Mouse (Mus musculus) frontal cortex, postnatal 10 days (tissue): ENCODE data around the gene Naa80.
A peak's percentile ranks its signal among the peaks of the same experiment; 100 is the strongest.

ENCODE experiments used
- DNase-seq, 2 experiments: peaks; one replicate each; pipeline ENCODE4 v3.0.0; 2022; ENCODE audit warnings: low spot score in 2 of 2, mixed read lengths in 1 of 2

Naa80 gene

GRCm38 (mm10) chr9:107633091-107633660 lies 54.5 kb downstream of the Naa80 start:
- DNase-seq, result peak; percentile 65 to 76
